8 mouse cellular contexts compared by ENCODE assay signal in genomic region chr5:128704134-128704904, GRCm38 (mm10). TPM values are rescaled to one million over a fixed set of nuclear protein-coding genes. Genes with fewer than 3 reads are reported as not detected.
A peak's percentile ranks its signal among the peaks of the same experiment; 100 is the strongest.
DNase-seq lines count a peak whose midpoint lies in the region; ATAC-seq lines count a peak whose summit lies in the region.
"Had no signal": no experiment of that assay in that cellular context is flagged by ENCODE, and none has a peak within 500 bp of the region (broad histone marks: within the 10 kb centered on the region; RNA-seq: fewer than 3 reads in every experiment).

No protein-coding gene starts in this region.

- H3K4me3 ChIP-seq in lung, embryonic 16.5 days (ENCODE audit: low read length) = peak overlapping the region; percentile 19; the same call in 1 of the 2 replicates
- H3K4me3 ChIP-seq in forebrain, embryonic 10.5 days = peak overlapping the region; percentile 31
- peak overlapping the region; percentile 23 for H3K4me3 ChIP-seq in limb, embryonic 10.5 days
- no peak overlapping the region; the same call in 1 of the 2 replicates for H3K4me3 ChIP-seq in stomach, embryonic 16.5 days (replicated peaks; ENCODE audit: low read length)

- H3K36me3 ChIP-seq in lung, embryonic 16.5 days (ENCODE audit: control insufficient read depth, insufficient read depth, low read length) = no peaks in the 10 kb centered on the region
- H3K36me3 ChIP-seq in forebrain, embryonic 10.5 days (replicated peaks) = no peaks in the 10 kb centered on the region
- H3K36me3 ChIP-seq in limb, embryonic 10.5 days = no peaks in the 10 kb centered on the region
- H3K36me3 ChIP-seq in stomach, embryonic 16.5 days (ENCODE audit: control insufficient read depth, insufficient read depth, low read length) = no peaks in the 10 kb centered on the region

- 47% methylated on average over 14 of the region's 19 CpGs for WGBS in lung, embryonic 16.5 days
- WGBS in forebrain, embryonic 10.5 days = 34% methylated on average over 19 of the region's 19 CpGs
- WGBS in limb, embryonic 10.5 days = 37% methylated on average over 19 of the region's 19 CpGs
- 36% methylated on average over 18 of the region's 19 CpGs for WGBS in stomach, embryonic 16.5 days

- peaks cover 2% of the 10 kb centered on the region; the same call in 1 of the 2 replicates for H3K4me1 ChIP-seq in lung, embryonic 16.5 days (replicated peaks; ENCODE audit: control insufficient read depth, insufficient read depth, low read length)
- H3K4me1 ChIP-seq in forebrain, embryonic 10.5 days = peaks cover 23% of the 10 kb centered on the region
- H3K4me1 ChIP-seq in limb, embryonic 10.5 days = peaks cover 19% of the 10 kb centered on the region
- 0 out of 2 replicates have a peak, but pooled peaks cover 2% of the 10 kb centered on the region for H3K4me1 ChIP-seq in stomach, embryonic 16.5 days (ENCODE audit: control insufficient read depth, insufficient read depth, low read length)

- no peaks in the 10 kb centered on the region for H3K9me3 ChIP-seq in lung, embryonic 16.5 days (ENCODE audit: control insufficient read depth, low read length)
- H3K9me3 ChIP-seq in forebrain, embryonic 10.5 days = peaks cover 8% of the 10 kb centered on the region
- H3K9me3 ChIP-seq in limb, embryonic 10.5 days (replicated peaks) = 0 out of 2 replicates have a peak, but pooled peaks cover 3% of the 10 kb centered on the region
- H3K9me3 ChIP-seq in stomach, embryonic 16.5 days (replicated peaks; ENCODE audit: control insufficient read depth, low read length) = 0 out of 2 replicates have a peak, but pooled peaks cover 5% of the 10 kb centered on the region

- H3K27ac ChIP-seq in lung, embryonic 16.5 days (ENCODE audit: low read length) = no peak overlapping the region
- peak overlapping the region; percentile 63; the same call in 1 of the 2 replicates for H3K27ac ChIP-seq in forebrain, embryonic 10.5 days
- peak overlapping the region; percentile 58 for H3K27ac ChIP-seq in limb, embryonic 10.5 days
- no peak overlapping the region for H3K27ac ChIP-seq in stomach, embryonic 16.5 days (ENCODE audit: low read length)

- H3K4me2 ChIP-seq in lung, embryonic 16.5 days (ENCODE audit: low read depth, low read length) = peak overlapping the region; percentile 42
- peak overlapping the region; percentile 42 for H3K4me2 ChIP-seq in stomach, embryonic 16.5 days (ENCODE audit: low read depth, low read length)

- DNase-seq in lung, postnatal 36 days = no peak
- DNase-seq in forebrain, embryonic 10.5 days (ENCODE audit: extremely low spot score, low spot score) = peak; percentile 64
- DNase-seq in limb, embryonic 10.5 days (ENCODE audit: low spot score) = peak; percentile 72
- DNase-seq in layer of hippocampus, postnatal 25 days (ENCODE audit: extremely low spot score in 1 of 2, low spot score in 1 of 2) = no peak
- no peak for DNase-seq in thymus, postnatal 25 days

- peak; percentile 70 for ATAC-seq in lung, embryonic 16.5 days (ENCODE audit: low read depth)
- 0 out of 2 replicates have a peak, but pooled peaks have one; percentile 34 for ATAC-seq in stomach, embryonic 16.5 days (ENCODE audit: insufficient read depth, low FRiP score)
- ATAC-seq: inflammation-experienced regulatory T-cells, adult 6 months had no signal

- H3K27me3 ChIP-seq in lung, embryonic 16.5 days (ENCODE audit: control insufficient read depth, insufficient read depth, low read depth, low read length) = no peaks in the 10 kb centered on the region
- peaks cover 5% of the 10 kb centered on the region; the same call in 1 of the 2 replicates for H3K27me3 ChIP-seq in forebrain, embryonic 10.5 days (ENCODE audit: poor library complexity, severe bottlenecking)
- no peaks in the 10 kb centered on the region for H3K27me3 ChIP-seq in limb, embryonic 10.5 days (ENCODE audit: low read depth, poor library complexity, severe bottlenecking)
- H3K27me3 ChIP-seq in stomach, embryonic 16.5 days (ENCODE audit: control insufficient read depth, insufficient read depth, low read length) = no peaks in the 10 kb centered on the region

- H3K9ac ChIP-seq in lung, embryonic 16.5 days (ENCODE audit: low read length) = no peak overlapping the region
- H3K9ac ChIP-seq in stomach, embryonic 16.5 days (ENCODE audit: low read length) = no peak overlapping the region; the same call in 1 of the 2 replicates

RNA-seq across cellular contexts. Expression of gene Piwil1, which starts 2.0 kb away (rescaled TPM):
- not detected in 2 replicates for polyA plus RNA-seq in lung, embryonic 16.5 days (2015; fragmentation: Nextera tagmentation; extraction: Ambion mirVana)
- not detected in 2 replicates for polyA plus RNA-seq in forebrain, embryonic 10.5 days (2016; fragmentation: Nextera tagmentation; extraction: Ambion mirVana)
- not detected in 2 replicates for polyA plus RNA-seq in limb, embryonic 10.5 days (2016; fragmentation: Nextera tagmentation; extraction: Ambion mirVana)
- not detected in 2 replicates for polyA plus RNA-seq in stomach, embryonic 16.5 days (2015; fragmentation: Nextera tagmentation; extraction: Ambion mirVana)
- under 1 TPM; 0.10 to 0.14 TPM for total RNA-seq in layer of hippocampus, postnatal 25 days (2021)
- polyA plus RNA-seq: inflammation-experienced regulatory T-cells, adult 6 months had no signal

Comparison
In these comparisons a context has a peak if more than half of its experiments do, and no peak if none do; other contexts are left out.
1. H3K27ac ChIP-seq: peak in forebrain, embryonic 10.5 days (single experiment) and limb, embryonic 10.5 days (single experiment); none in lung, embryonic 16.5 days (single experiment) and stomach, embryonic 16.5 days (single experiment).
2. DNase-seq: peak in forebrain, embryonic 10.5 days (single experiment) and limb, embryonic 10.5 days (single experiment); none in lung, postnatal 36 days (single experiment), layer of hippocampus, postnatal 25 days (0 of 2) and thymus, postnatal 25 days (single experiment).